Mouse (Mus musculus): Measurements from ENCODE around the gene Cinp.

- TF ChIP-seq CTCF (IDR thresholded peaks at IDR 0.05; ENCODE audit: control insufficient read depth, insufficient read depth, insufficient replicate concordance, low read depth, low read length) (no peak), POLR2A (IDR thresholded peaks at IDR 0.05; ENCODE audit: control insufficient read depth, low read depth, low read length) (no peak)
Observed at GRCm38 (mm10) chr12:110903536-110903935, 14.6 kb upstream of the Cinp start.
